Mouse (Mus musculus): Measurements from ENCODE around the gene Guk1. TPM values are rescaled to one million over a fixed set of nuclear protein-coding genes. Genes with fewer than 3 reads are reported as not detected.

Guk1 gene
- polyA plus RNA-seq, 1 experiment from 2014 or later: 248 TPM

DNA sequence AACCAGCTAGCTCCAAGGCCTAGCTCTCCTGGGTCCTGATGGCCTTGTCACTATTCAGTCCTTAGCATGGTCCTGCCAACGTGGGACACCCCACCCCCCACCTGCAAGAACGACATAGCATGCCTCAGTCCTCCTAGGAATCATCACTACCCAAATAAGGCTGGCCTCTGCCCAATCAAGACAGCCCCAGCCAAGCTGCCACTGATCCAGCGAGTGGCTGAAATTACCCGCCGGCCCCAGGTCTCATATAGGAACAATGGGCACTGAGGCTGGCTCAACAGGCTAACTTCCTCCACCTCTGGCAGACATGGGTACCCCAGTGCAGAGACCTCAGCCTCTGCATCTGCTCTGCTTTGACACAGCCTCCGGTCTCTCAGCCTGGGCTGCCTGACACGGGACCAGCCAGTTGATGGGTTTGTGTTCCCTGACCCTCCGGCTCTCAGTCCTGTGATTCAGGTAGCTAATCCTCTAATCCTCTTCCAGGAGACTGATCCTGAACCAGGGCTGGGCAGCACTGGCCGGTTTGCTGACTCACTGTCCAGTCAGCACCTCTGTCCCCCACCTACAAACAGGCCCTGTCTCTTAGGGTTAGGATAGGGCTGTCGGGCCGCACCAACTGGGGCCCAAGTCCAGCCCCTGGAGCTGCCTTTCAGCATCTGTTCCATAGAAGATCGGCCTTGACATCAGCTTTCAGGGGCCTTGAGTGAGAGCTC, 54.9 kb downstream of the Guk1 start:
- no peak overlapping the region for H3K9ac ChIP-seq
- H3K36me3 ChIP-seq (replicated peaks; ENCODE audit: control insufficient read depth, insufficient read depth): no peaks in the 10 kb centered on the region
- no peaks in the 10 kb centered on the region for H3K4me1 ChIP-seq (replicated peaks; ENCODE audit: control insufficient read depth, insufficient read depth, low read length)
- 70% methylated on average over 12 of the region's 12 CpGs for WGBS
- no peak overlapping the region for H3K4me2 ChIP-seq (replicated peaks)
- H3K27ac ChIP-seq: no peak overlapping the region
- peaks cover 54% of the 10 kb centered on the region for H3K27me3 ChIP-seq (ENCODE audit: control insufficient read depth, insufficient read depth, low read length)
- no peak for DNase-seq (ENCODE audit: low spot score)
- no peak overlapping the region for H3K4me3 ChIP-seq (replicated peaks; ENCODE audit: low read length)
- no peaks in the 10 kb centered on the region for H3K9me3 ChIP-seq (ENCODE audit: control insufficient read depth, low read length)
- no peak for ATAC-seq (ENCODE audit: low FRiP score)

- Histone ChIP-seq H3K36me3 (replicated peaks; ENCODE audit: control insufficient read depth, insufficient read depth) (no peaks in the 10 kb centered on the region), H3K27ac (no peak within 1 kb of the TSS), H3K27me3 (ENCODE audit: control insufficient read depth, insufficient read depth, low read length) (peaks cover 54% of the 10 kb centered on the region), H3K4me2 (replicated peaks) (peak within 1 kb of the TSS; percentile 50), H3K9ac (0 out of 2 replicates have a peak within 1 kb of the TSS, but pooled peaks have one; percentile 26), H3K4me1 (replicated peaks; ENCODE audit: control insufficient read depth, insufficient read depth, low read length) (no peaks in the 10 kb centered on the region), H3K9me3 (ENCODE audit: control insufficient read depth, low read length) (no peaks in the 10 kb centered on the region), H3K4me3 (replicated peaks; ENCODE audit: low read length) (peak within 1 kb of the TSS; percentile 30)
- WGBS: 16% methylated on average over 44 of the region's 44 CpGs
- no peak for DNase-seq (ENCODE audit: low spot score)
- no peak for ATAC-seq (ENCODE audit: low FRiP score)
These were observed 56.0 kb downstream of the Guk1 start, which contains the start of gene Obscn for GRCm38 (mm10) chr11:59135904-59136452. TSS of gene Obscn (minus strand) at chr11:59136402.

- Histone ChIP-seq H3K27me3 (ENCODE audit: control insufficient read depth, insufficient read depth, low read length) (peaks cover 54% of the 10 kb centered on the region), H3K4me1 (replicated peaks; ENCODE audit: control insufficient read depth, insufficient read depth, low read length) (no peaks in the 10 kb centered on the region), H3K9ac (0 out of 2 replicates have a peak overlapping the region, but pooled peaks have one; percentile 26), H3K4me2 (replicated peaks) (peak overlapping the region; percentile 50), H3K36me3 (replicated peaks; ENCODE audit: control insufficient read depth, insufficient read depth) (no peaks in the 10 kb centered on the region), H3K27ac (no peak overlapping the region), H3K4me3 (replicated peaks; ENCODE audit: low read length) (peak overlapping the region; percentile 30), H3K9me3 (ENCODE audit: control insufficient read depth, low read length) (no peaks in the 10 kb centered on the region)
- ATAC-seq (ENCODE audit: low FRiP score): no peak
- DNase-seq (ENCODE audit: low spot score): no peak
- WGBS: 8% methylated on average over 55 of the region's 55 CpGs
These were observed 56.8 kb downstream of the Guk1 start for GRCm38 (mm10) chr11:59135051-59135820.

- no peak for DNase-seq (ENCODE audit: low spot score)
- 6% methylated on average over 34 of the region's 35 CpGs for WGBS
- ATAC-seq (ENCODE audit: low FRiP score): no peak
- Histone ChIP-seq H3K9me3 (ENCODE audit: control insufficient read depth, low read length) (no peaks in the 10 kb centered on the region), H3K36me3 (replicated peaks; ENCODE audit: control insufficient read depth, insufficient read depth) (no peaks in the 10 kb centered on the region), H3K4me1 (replicated peaks; ENCODE audit: control insufficient read depth, insufficient read depth, low read length) (no peaks in the 10 kb centered on the region), H3K4me3 (replicated peaks; ENCODE audit: low read length) (peak overlapping the region; percentile 30; the same call in 1 of the 2 replicates), H3K27me3 (ENCODE audit: control insufficient read depth, insufficient read depth, low read length) (peaks cover 54% of the 10 kb centered on the region), H3K9ac (no peak overlapping the region), H3K4me2 (replicated peaks) (peak overlapping the region; percentile 11; the same call in 1 of the 2 replicates), H3K27ac (no peak overlapping the region)
These were observed 57.5 kb downstream of the Guk1 start for GRCm38 (mm10) chr11:59134373-59134997.

Other genes starting within 250 kb of the Guk1 start
- 109 and 138 TPM in 2 replicates for gene Hist3h2ba, start 243.3 kb downstream of the Guk1 start, polyA plus RNA-seq (2014; fragmentation: Nextera tagmentation; extraction: Ambion mirVana)
- gene Hist3h2a, start 237.5 kb downstream of the Guk1 start, polyA plus RNA-seq (2014; fragmentation: Nextera tagmentation; extraction: Ambion mirVana): 86.9 and 94.9 TPM in 2 replicates
- 0.76 and 1.1 TPM in 2 replicates for gene Trim17, start 237.5 kb downstream of the Guk1 start, polyA plus RNA-seq (2014; fragmentation: Nextera tagmentation; extraction: Ambion mirVana)
- 18.9 and 22.1 TPM in 2 replicates for gene Trim11, start 214.1 kb downstream of the Guk1 start, polyA plus RNA-seq (2014; fragmentation: Nextera tagmentation; extraction: Ambion mirVana)
- gene Obscn, start 55.8 kb downstream of the Guk1 start, polyA plus RNA-seq (2014; fragmentation: Nextera tagmentation; extraction: Ambion mirVana): 0.63 and 0.71 TPM in 2 replicates
- gene Iba57, start 28.5 kb downstream of the Guk1 start, polyA plus RNA-seq (2014; fragmentation: Nextera tagmentation; extraction: Ambion mirVana): 3.4 and 3.7 TPM in 2 replicates
- gene Gjc2, start 9.0 kb downstream of the Guk1 start, polyA plus RNA-seq (2014; fragmentation: Nextera tagmentation; extraction: Ambion mirVana): 0.12 and 0.35 TPM in 2 replicates
- 88.2 and 98.7 TPM in 2 replicates for gene Mrpl55, start 10.3 kb upstream of the Guk1 start, polyA plus RNA-seq (2014; fragmentation: Nextera tagmentation; extraction: Ambion mirVana)
- gene 2310033P09Rik, start 16.1 kb upstream of the Guk1 start, polyA plus RNA-seq (2014; fragmentation: Nextera tagmentation; extraction: Ambion mirVana): 21.4 and 25.0 TPM in 2 replicates
- 611 and 652 TPM in 2 replicates for gene Arf1, start 36.1 kb upstream of the Guk1 start, polyA plus RNA-seq (2014; fragmentation: Nextera tagmentation; extraction: Ambion mirVana)
- gene Wnt3a, start 98.5 kb upstream of the Guk1 start, polyA plus RNA-seq (2014; fragmentation: Nextera tagmentation; extraction: Ambion mirVana): 0.40 and 0.43 TPM in 2 replicates
- gene Wnt9a, start 114.7 kb upstream of the Guk1 start, polyA plus RNA-seq (2014; fragmentation: Nextera tagmentation; extraction: Ambion mirVana): 2.1 TPM in 2 replicates
- not detected in 2 replicates for gene Prss38, start 183.4 kb upstream of the Guk1 start, polyA plus RNA-seq (2014; fragmentation: Nextera tagmentation; extraction: Ambion mirVana)

Measured in hindbrain, embryonic 14.5 days (tissue).